Mouse (Mus musculus) intestine, postnatal 0 days (tissue): ENCODE data around the gene Gm13272. TPM values are rescaled to one million over a fixed set of nuclear protein-coding genes. Genes with fewer than 3 reads are reported as not detected.
A peak's percentile ranks its signal among the peaks of the same experiment; 100 is the strongest.
"Not testable (repeated sequence)": the region's sequence is repeated elsewhere in the genome, so short reads cannot be mapped to it uniquely, and the experiment has no call there.

ENCODE experiments used
- ATAC-seq: fragments of 200-750 bp; cut with Nextera tagmentation; 2 replicates; pipeline ENCODE4 v1.8.0; 2017; ENCODE audit warnings: mild to moderate bottlenecking, moderate TSS enrichment, moderate library complexity
- H3K27ac ChIP-seq: fragments of 300-500 bp; sonication (generic); 2 replicates; pipeline ENCODE4 v1.5.1; 2014; ENCODE audit warnings: mild to moderate bottlenecking, low read depth, low read length, moderate library complexity
- H3K27me3 ChIP-seq: fragments of 300-500 bp; sonication (generic); replicated peaks from 2 replicates; pipeline ENCODE4 v1.6.1; 2014; ENCODE audit warnings: low read length, mixed read lengths; ENCODE audit not compliant: control insufficient read depth, insufficient read depth
- H3K36me3 ChIP-seq: fragments of 300-500 bp; sonication (generic); 2 replicates; pipeline ENCODE4 v1.6.1; 2014; ENCODE audit warnings: mild to moderate bottlenecking, moderate library complexity; ENCODE audit not compliant: control insufficient read depth, insufficient read depth
- H3K4me1 ChIP-seq: fragments of 300-500 bp; sonication (generic); replicated peaks from 2 replicates; pipeline ENCODE4 v1.6.1; 2014; ENCODE audit warnings: antibody characterized with exemption, low read length, mixed read lengths; ENCODE audit not compliant: control insufficient read depth, insufficient read depth
- H3K4me2 ChIP-seq: fragments of 300-500 bp; sonication (generic); replicated peaks from 2 replicates; pipeline ENCODE4 v1.6.1; 2014; ENCODE audit warnings: low read depth, mild to moderate bottlenecking, moderate library complexity
- H3K4me3 ChIP-seq: fragments of 300-500 bp; sonication (generic); 2 replicates; pipeline ENCODE4 v1.5.1; 2014; ENCODE audit warnings: low read depth, low read length
- H3K9ac ChIP-seq: fragments of 300-500 bp; sonication (generic); 2 replicates; pipeline ENCODE4 v1.6.1; 2014; ENCODE audit warnings: mild to moderate bottlenecking, low read depth, low read length
- H3K9me3 ChIP-seq: fragments of 300-500 bp; sonication (generic); 2 replicates; pipeline ENCODE4 v1.6.1; 2016; ENCODE audit warnings: mixed run types; ENCODE audit not compliant: control insufficient read depth
- CTCF ChIP-seq: sonication (generic); IDR thresholded peaks from 2 replicates; pipeline ENCODE4 v1.5.1; 2016; ENCODE audit warnings: low read depth, mild to moderate bottlenecking, control low read depth, antibody characterized with exemption, moderate library complexity
- WGBS: fragments of 180-500 bp; shearing (Covaris S2); extraction: QIAGEN DNeasy Blood & Tissue Kit; methylation state at CpG from one replicate; pipeline ENCODE4 v1.1.7; 2014; 5-methylcytosine and 5-hydroxymethylcytosine counted together
- polyA plus RNA-seq: library from polyadenylated mRNA; unstranded; fragments of >200 nt; fragmentation: Nextera tagmentation; extraction: Ambion mirVana; gene quantifications from 2 replicates; pipeline ENCODE4 v1.2.1, GENCODE M21; 2015

Gene Gm13272
- polyA plus RNA-seq, 1 experiment from 2014 or later, result not detected

DNA sequence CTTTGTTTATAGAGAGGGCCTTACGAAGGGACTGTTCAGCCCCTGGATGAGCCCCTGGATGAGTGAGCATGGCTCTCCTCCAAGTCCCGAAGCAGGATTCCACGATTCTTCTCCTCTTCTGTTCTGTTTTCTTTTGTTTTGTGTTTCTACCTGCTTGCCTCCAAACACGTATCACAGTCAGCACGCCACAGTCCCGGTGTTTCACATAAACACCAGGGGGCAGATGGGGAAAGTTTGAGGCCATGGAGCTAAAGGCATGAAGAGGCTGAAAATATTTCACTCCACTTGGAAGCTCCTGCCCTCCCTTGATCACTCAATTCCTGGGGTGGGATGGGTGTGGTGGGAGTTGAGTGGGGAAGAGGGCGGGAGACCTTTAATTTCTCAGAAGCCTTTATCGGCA is 17.9 kb upstream of the Gm13272 start:
- TF ChIP-seq CTCF, result 0 out of 2 replicates have a peak, but pooled peaks have one; percentile 3
- H3K4me1 ChIP-seq, H3K9ac ChIP-seq, H3K36me3 ChIP-seq, ATAC-seq, H3K27me3 ChIP-seq, H3K27ac ChIP-seq, H3K4me2 ChIP-seq, H3K9me3 ChIP-seq, H3K4me3 ChIP-seq: not testable (repeated sequence)
- 68% methylated on average over 6 of the region's 8 CpGs for WGBS

GRCm38 (mm10) chr4:88762341-88762740 is 17.3 kb upstream of the Gm13272 start:
- ATAC-seq, H3K4me2 ChIP-seq: not testable (repeated sequence)
- 63% methylated on average over 8 of the region's 9 CpGs for WGBS

DNA sequence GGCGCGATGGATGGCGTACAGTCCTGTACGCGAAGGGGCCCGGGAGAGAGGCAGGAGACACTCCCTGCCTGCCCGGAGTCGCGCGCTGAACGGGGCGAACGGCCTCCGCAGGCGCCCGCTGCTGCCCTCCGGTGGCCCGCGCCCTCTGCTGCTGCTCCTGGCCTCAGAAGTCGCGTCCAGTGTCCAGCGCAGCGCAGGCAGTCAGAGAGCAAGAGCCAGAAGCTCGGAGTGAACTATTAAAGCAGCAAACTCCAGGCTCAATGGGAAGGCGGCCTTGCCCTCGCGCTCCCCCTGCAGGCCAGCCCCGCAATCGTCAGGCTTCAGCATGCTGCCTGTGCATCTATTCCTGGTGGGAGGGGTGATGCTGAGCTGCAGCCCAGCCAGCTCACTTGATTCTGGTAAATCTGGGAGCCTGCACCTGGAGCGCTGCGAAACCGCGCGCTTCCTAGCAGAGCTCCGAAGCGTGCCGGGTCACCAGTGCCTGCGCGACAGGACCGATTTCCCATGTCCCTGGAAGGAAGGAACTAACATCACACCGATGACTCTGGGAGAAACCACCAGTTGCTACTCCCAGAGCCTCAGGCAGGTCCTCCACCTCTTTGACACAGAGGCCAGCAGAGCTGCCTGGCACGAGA is 16.1 kb upstream of the Gm13272 start:
- not testable (repeated sequence) for H3K9ac ChIP-seq, ATAC-seq, H3K9me3 ChIP-seq, H3K27me3 ChIP-seq, H3K36me3 ChIP-seq, H3K27ac ChIP-seq, H3K4me1 ChIP-seq
- TF ChIP-seq CTCF, result peak; percentile 75
- 2% methylated on average over 25 of the region's 42 CpGs for WGBS
- H3K4me3 ChIP-seq, result peak overlapping the region; percentile 23; the same call in 1 of the 2 replicates
- peak overlapping the region; percentile 57 for H3K4me2 ChIP-seq

More at GRCm38 (mm10) chr4:88762341-88762740, 17.3 kb upstream of the Gm13272 start:
- H3K36me3 ChIP-seq, H3K9me3 ChIP-seq, H3K4me3 ChIP-seq, H3K9ac ChIP-seq, H3K27me3 ChIP-seq, H3K4me1 ChIP-seq, H3K27ac ChIP-seq: not testable (repeated sequence)

DNA sequence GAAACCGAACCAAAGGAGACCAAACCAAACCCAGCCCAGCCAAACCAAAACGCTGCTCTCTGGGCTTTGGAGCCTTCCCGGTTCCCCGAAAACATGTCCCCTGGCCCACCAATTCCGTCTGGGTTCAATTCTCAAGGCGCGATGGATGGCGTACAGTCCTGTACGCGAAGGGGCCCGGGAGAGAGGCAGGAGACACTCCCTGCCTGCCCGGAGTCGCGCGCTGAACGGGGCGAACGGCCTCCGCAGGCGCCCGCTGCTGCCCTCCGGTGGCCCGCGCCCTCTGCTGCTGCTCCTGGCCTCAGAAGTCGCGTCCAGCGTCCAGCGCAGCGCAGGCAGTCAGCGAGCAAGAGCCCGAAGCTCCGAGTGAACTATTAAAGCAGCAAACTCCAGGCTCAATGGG is 6.1 kb upstream of the Gm13272 start, which contains the start of gene Gm13290:
TSS of gene Gm13290 (plus strand) at position 301 of the 400 bp plus-strand sequence.
- not testable (repeated sequence) for ATAC-seq, H3K27me3 ChIP-seq, H3K27ac ChIP-seq, H3K4me2 ChIP-seq, H3K9ac ChIP-seq, H3K4me1 ChIP-seq, H3K9me3 ChIP-seq, H3K4me3 ChIP-seq, H3K36me3 ChIP-seq
- WGBS, result no CpG with 5 or more reads among the region's 32 CpGs

GRCm38 (mm10) chr4:88776622-88777021 is 3.0 kb upstream of the Gm13272 start, which contains the start of gene Gm13289:
Gene Gm13289 (plus strand): TSS chr4:88776922.
- WGBS, result no CpG with 5 or more reads among the region's 29 CpGs
- ATAC-seq, H3K4me2 ChIP-seq, H3K9ac ChIP-seq, H3K4me1 ChIP-seq, H3K27ac ChIP-seq, H3K9me3 ChIP-seq, H3K36me3 ChIP-seq, H3K27me3 ChIP-seq, H3K4me3 ChIP-seq: not testable (repeated sequence)

DNA sequence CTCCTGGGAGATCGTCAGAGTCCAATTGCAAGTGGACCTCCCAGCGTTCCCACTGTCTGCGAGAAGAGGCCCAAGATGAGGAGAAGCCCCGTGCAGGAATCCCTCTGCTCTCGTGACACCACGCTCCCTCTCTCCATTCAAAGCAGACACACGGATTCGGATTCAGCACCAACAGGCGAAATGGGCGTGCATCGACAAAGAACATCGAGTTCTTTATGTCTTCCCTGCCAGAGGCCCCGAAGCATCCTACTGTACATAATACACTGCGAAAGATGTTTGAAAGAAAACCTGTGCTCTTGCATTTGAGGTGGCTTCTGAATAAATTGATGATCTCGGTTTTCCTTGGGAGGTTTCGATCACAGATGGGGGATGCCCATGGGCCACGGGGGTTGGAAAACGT is 670 bp downstream of the Gm13272 start:
- WGBS, result 46% methylated on average over 15 of the region's 18 CpGs
- H3K9ac ChIP-seq, H3K4me3 ChIP-seq, H3K4me2 ChIP-seq, H3K36me3 ChIP-seq, H3K4me1 ChIP-seq, H3K27me3 ChIP-seq, H3K9me3 ChIP-seq, ATAC-seq, H3K27ac ChIP-seq: not testable (repeated sequence)

- not testable (repeated sequence) for H3K36me3 ChIP-seq, H3K4me1 ChIP-seq, H3K9ac ChIP-seq, ATAC-seq, H3K27ac ChIP-seq, H3K9me3 ChIP-seq, H3K4me3 ChIP-seq, H3K27me3 ChIP-seq
- 24% methylated on average over 4 of the region's 7 CpGs for WGBS
- H3K4me2 ChIP-seq, result peak within 1 kb of the TSS; percentile 51
Measured at GRCm38 (mm10) chr4:88781831-88782230, 2.2 kb downstream of the Gm13272 start, which contains the start of gene Ifnz. Gene Ifnz (plus strand): TSS chr4:88782131.
